Mouse (Mus musculus) myocyte (in vitro differentiated cells): ENCODE measurements around the gene Eif2ak4. TPM values are rescaled to one million over a fixed set of nuclear protein-coding genes. Genes with fewer than 3 reads are reported as not detected.

Experiments
- H3K27me3 ChIP-seq: one replicate; pipeline ENCODE4 v1.6.1; 2011; ENCODE audit not compliant: control insufficient read depth, insufficient read depth, insufficient read length
- H3K36me3 ChIP-seq: one replicate; pipeline ENCODE4 v1.6.1; 2011; ENCODE audit not compliant: control insufficient read depth, insufficient read depth
- H3K4me2 ChIP-seq: one replicate; pipeline ENCODE4 v1.6.1; 2011; ENCODE audit warnings: low read depth, control low read depth
- H3K4me3 ChIP-seq: one replicate; pipeline ENCODE4 v1.5.1; 2011; ENCODE audit warnings: mild to moderate bottlenecking, control low read depth, moderate library complexity
- H3K79me2 ChIP-seq: one replicate; pipeline ENCODE4 v1.6.1; 2011; ENCODE audit not compliant: control insufficient read depth, insufficient read depth
- H3ac ChIP-seq: one replicate; pipeline ENCODE4 v1.6.1; 2011; ENCODE audit not compliant: control insufficient read depth, insufficient read length
- CEBPB ChIP-seq: IDR thresholded peaks from 2 replicates; pipeline ENCODE4 v1.6.1; 2011; ENCODE audit warnings: mild to moderate bottlenecking, moderate library complexity; ENCODE audit not compliant: poor library complexity, insufficient read depth, severe bottlenecking
- E2F4 ChIP-seq: IDR thresholded peaks from one replicate; pipeline ENCODE4 v1.6.1; 2011; ENCODE audit warnings: mild to moderate bottlenecking, control low read depth, moderate library complexity; ENCODE audit not compliant: insufficient read depth
- MAX ChIP-seq: IDR thresholded peaks from one replicate; pipeline ENCODE4 v1.6.1; 2011; ENCODE audit warnings: low read depth, mild to moderate bottlenecking, control low read depth
- MYOD1 ChIP-seq, 3 experiments: IDR thresholded peaks; one replicate each; pipeline ENCODE4 v1.6.1; 2011; ENCODE audit warnings: control low read depth in 2 of 3, low read depth in 2 of 3, mild to moderate bottlenecking in 2 of 3, moderate library complexity in 1 of 3; ENCODE audit not compliant: insufficient read length in 2 of 3, control insufficient read depth in 1 of 3
- MYOG ChIP-seq, 3 experiments: IDR thresholded peaks; one replicate each; pipeline ENCODE4 v1.6.1; 2011; ENCODE audit warnings: control low read depth in 2 of 3, low read depth in 2 of 3, mild to moderate bottlenecking in 2 of 3; ENCODE audit not compliant: insufficient read length in 2 of 3, control insufficient read depth in 1 of 3, insufficient read depth in 1 of 3
- POLR2A ChIP-seq: IDR thresholded peaks from one replicate; pipeline ENCODE4 v1.6.1; 2011; ENCODE audit warnings: low read depth, mild to moderate bottlenecking, control low read depth, moderate library complexity; ENCODE audit not compliant: insufficient read length
- POLR2AphosphoS2 ChIP-seq: IDR thresholded peaks from one replicate; pipeline ENCODE4 v1.6.1; 2011; ENCODE audit warnings: low read depth, control low read depth; ENCODE audit not compliant: insufficient read length
- REST ChIP-seq: IDR thresholded peaks from one replicate; pipeline ENCODE4 v1.6.1; 2011; ENCODE audit warnings: mild to moderate bottlenecking, control low read depth, moderate library complexity; ENCODE audit not compliant: insufficient read depth, insufficient read length
- SRF ChIP-seq: IDR thresholded peaks from one replicate; pipeline ENCODE4 v1.6.1; 2011; ENCODE audit warnings: low read depth; ENCODE audit not compliant: control insufficient read depth, insufficient read length
- TCF12 ChIP-seq: IDR thresholded peaks from one replicate; pipeline ENCODE4 v1.6.1; 2011; ENCODE audit warnings: mild to moderate bottlenecking, control low read depth; ENCODE audit not compliant: poor library complexity, insufficient read depth, severe bottlenecking
- TCF3 ChIP-seq: IDR thresholded peaks from one replicate; pipeline ENCODE4 v1.6.1; 2011; ENCODE audit warnings: low read depth, control low read depth; ENCODE audit not compliant: insufficient read length
- USF1 ChIP-seq: IDR thresholded peaks from one replicate; pipeline ENCODE4 v1.6.1; 2011; ENCODE audit warnings: low read depth, mild to moderate bottlenecking, control low read depth, moderate library complexity
- polyA plus RNA-seq: library from polyadenylated mRNA; unstranded; fragments of >200 nt; fragmentation: generic; extraction: Trizol; gene quantifications from one replicate; pipeline ENCODE4 v1.2.1, GENCODE M21; 2012; ENCODE audit warnings: missing spikeins

The Eif2ak4 gene
- polyA plus RNA-seq, 1 experiment: 4.7 TPM

DNA sequence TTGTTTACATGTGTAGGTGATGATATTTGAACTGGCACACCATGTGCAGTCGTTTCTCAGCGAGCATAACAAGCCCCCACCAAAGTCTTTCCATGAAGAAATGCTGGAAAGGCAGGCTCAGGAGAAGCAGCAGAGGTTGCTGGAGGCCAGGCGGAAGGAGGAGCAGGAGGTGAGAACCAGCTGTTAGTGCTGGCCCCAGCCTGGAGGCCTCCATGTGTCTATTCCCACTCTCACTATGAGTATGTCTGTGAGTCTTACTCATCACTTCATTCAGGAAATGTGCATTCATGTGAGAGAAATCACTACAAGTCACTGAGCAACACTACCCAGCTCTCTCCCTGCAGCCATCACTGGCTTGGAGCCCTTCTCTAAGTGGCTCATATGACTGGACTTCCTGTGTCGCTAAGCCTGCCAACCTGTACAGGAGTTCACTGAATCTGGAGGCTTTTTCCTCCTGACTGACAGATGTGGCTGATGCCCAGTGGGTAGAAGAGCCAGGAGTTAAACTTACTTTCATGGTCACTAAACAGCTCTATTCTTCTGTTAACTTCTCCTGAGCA, 20.0 kb downstream of the Eif2ak4 start:
- TF ChIP-seq TCF12: no peak
- TF ChIP-seq REST: no peak
- no peak for TF ChIP-seq MAX
- peak in 1 of 3 experiments; percentile 22 for TF ChIP-seq MYOG (IDR thresholded peaks at IDR 0.05; ENCODE audit: control insufficient read depth in 1 of 3, insufficient read depth in 1 of 3, insufficient read length in 2 of 3, low read depth in 2 of 3)
- peak in 1 of 3 experiments; percentile 45 for TF ChIP-seq MYOD1 (IDR thresholded peaks at IDR 0.05; ENCODE audit: control insufficient read depth in 1 of 3, insufficient read length in 2 of 3, low read depth in 2 of 3)
- Histone ChIP-seq H3K36me3 (peaks cover 11% of the 10 kb centered on the region), H3ac (no peak overlapping the region), H3K79me2 (no peaks in the 10 kb centered on the region), H3K4me3 (no peak overlapping the region), H3K4me2 (peak overlapping the region; percentile 10), H3K27me3 (no peaks in the 10 kb centered on the region)

DNA sequence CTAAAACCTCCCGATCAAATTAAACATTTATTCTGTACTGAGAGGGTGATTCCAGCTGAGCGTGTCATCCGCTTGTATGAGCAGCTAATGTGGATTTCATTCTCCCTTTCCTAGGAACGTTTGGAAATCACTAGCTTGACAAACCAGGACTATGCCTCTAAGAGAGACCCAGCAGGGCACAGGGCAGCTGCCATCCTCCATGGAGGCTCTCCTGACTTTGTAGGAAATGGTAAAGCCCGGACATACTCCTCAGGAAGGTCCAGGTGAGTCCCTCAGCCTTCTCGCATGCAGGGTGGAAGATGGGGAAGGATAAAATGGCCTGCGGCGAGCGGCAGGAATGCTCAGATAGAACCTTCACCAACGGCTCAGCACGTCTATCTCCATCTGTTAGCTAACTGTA, 24.4 kb downstream of the Eif2ak4 start:
- Histone ChIP-seq H3K79me2 (no peaks in the 10 kb centered on the region), H3K27me3 (no peaks in the 10 kb centered on the region), H3ac (no peak overlapping the region), H3K4me3 (no peak overlapping the region), H3K36me3 (peaks cover 28% of the 10 kb centered on the region), H3K4me2 (no peak overlapping the region)
- TF ChIP-seq POLR2A (no peak), SRF (no peak), TCF12 (no peak), MYOG (IDR thresholded peaks at IDR 0.05; ENCODE audit: control insufficient read depth in 1 of 3, insufficient read depth in 1 of 3, insufficient read length in 2 of 3, low read depth in 2 of 3) (no peak), MYOD1 (IDR thresholded peaks at IDR 0.05; ENCODE audit: control insufficient read depth in 1 of 3, insufficient read length in 2 of 3, low read depth in 2 of 3) (no peak), REST (no peak), CEBPB (no peak), TCF3 (no peak), USF1 (no peak), E2F4 (no peak), MAX (no peak), POLR2AphosphoS2 (no peak)

DNA sequence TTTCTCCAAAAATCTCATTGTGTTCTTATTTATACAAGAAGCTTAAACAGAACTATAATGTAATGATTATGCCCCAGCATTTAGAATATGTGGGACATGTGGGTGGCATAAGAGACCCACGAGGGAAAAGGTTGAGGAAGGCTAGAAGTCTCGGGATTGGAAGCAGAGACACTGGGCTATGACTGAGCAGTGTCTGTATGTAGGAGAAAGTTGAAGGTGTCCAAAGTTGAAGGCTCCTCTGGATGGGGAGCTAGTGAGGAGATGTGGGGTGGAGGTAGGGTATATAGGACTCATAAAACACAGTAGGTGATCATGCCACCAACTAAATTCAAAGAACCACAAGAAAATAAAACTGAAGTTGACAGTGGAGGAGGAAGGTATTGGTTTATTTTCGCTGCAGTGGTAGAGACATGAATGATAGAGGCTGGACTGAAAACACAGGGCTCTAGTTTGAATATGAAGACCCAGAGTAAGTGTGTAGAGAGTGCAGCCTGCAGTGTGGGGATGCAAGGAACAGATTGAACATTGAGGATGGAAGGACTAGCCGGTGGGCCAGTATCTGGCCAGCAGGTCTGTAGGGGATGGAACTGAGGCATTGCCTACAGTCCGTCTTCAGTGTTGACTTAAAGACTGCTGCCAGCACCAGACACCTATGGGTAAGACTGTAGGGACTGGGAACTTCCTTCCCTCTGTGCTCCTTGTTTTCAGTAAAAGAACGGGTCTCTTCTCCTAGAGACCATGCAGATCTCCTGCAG, 27.4 kb downstream of the Eif2ak4 start:
- Histone ChIP-seq H3K36me3 (peaks cover 28% of the 10 kb centered on the region), H3K4me3 (no peak overlapping the region), H3K79me2 (no peaks in the 10 kb centered on the region), H3ac (no peak overlapping the region), H3K4me2 (no peak overlapping the region), H3K27me3 (no peaks in the 10 kb centered on the region)
- TF ChIP-seq E2F4: no peak
- TF ChIP-seq SRF: no peak

DNA sequence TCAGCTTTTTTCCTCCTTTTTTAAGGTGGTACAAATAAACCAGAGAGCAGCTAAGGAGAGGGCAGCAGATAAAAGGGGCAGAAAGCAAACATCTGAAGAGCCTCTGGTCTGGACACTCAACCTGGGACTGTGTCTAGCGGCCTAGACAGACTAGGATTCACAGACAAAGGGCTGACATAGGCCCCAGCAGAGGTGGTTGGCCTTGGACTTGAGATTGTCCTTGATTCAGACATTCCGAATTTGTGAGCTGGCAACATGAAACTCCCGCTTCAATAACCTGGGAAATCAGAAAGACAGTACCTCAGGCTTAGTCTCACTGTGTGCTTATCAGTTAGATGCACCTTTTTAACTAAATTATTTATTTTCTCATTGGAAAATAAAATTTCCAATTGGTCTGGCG, 29.7 kb downstream of the Eif2ak4 start:
- Histone ChIP-seq H3K79me2 (no peaks in the 10 kb centered on the region), H3ac (no peak overlapping the region), H3K4me3 (no peak overlapping the region), H3K27me3 (no peaks in the 10 kb centered on the region), H3K36me3 (peaks cover 21% of the 10 kb centered on the region), H3K4me2 (no peak overlapping the region)
- TF ChIP-seq POLR2A (no peak), MYOG (IDR thresholded peaks at IDR 0.05; ENCODE audit: control insufficient read depth in 1 of 3, insufficient read depth in 1 of 3, insufficient read length in 2 of 3, low read depth in 2 of 3) (no peak), CEBPB (no peak), POLR2AphosphoS2 (no peak), SRF (no peak), E2F4 (no peak), USF1 (no peak), MYOD1 (IDR thresholded peaks at IDR 0.05; ENCODE audit: control insufficient read depth in 1 of 3, insufficient read length in 2 of 3, low read depth in 2 of 3) (no peak)

DNA sequence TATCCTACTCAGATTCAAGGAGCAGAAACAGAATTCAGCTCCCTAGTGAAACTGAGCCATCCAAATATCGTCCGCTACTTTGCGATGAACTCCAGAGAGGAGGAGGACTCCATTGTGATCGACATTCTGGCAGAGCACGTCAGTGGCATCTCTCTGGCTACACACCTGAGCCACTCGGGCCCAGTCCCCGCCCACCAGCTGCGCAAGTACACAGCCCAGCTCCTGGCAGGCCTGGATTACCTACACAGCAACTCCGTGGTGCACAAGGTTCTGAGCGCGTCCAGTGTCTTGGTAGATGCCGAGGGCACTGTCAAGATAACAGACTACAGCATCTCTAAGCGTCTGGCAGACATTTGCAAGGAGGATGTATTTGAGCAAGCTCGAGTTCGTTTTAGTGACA, 33.5 kb downstream of the Eif2ak4 start:
- no peaks in the 10 kb centered on the region for H3K79me2 ChIP-seq
- no peak overlapping the region for H3K4me3 ChIP-seq
- TF ChIP-seq MYOD1 (IDR thresholded peaks at IDR 0.05; ENCODE audit: control insufficient read depth in 1 of 3, insufficient read length in 2 of 3, low read depth in 2 of 3) (no peak), POLR2AphosphoS2 (no peak), SRF (no peak), E2F4 (no peak), POLR2A (no peak), TCF12 (no peak), CEBPB (no peak), TCF3 (no peak), MYOG (IDR thresholded peaks at IDR 0.05; ENCODE audit: control insufficient read depth in 1 of 3, insufficient read depth in 1 of 3, insufficient read length in 2 of 3, low read depth in 2 of 3) (no peak), USF1 (no peak), REST (no peak), MAX (no peak)
- H3K27me3 ChIP-seq: no peaks in the 10 kb centered on the region
- H3ac ChIP-seq: no peak overlapping the region
- peaks cover 9% of the 10 kb centered on the region for H3K36me3 ChIP-seq
- H3K4me2 ChIP-seq: no peak overlapping the region
